Mouse (Mus musculus): ENCODE data around the gene Supt6. TPM values are rescaled to one million over a fixed set of nuclear protein-coding genes. Genes with fewer than 3 reads are reported as not detected.

Gene Supt6
- total RNA-seq, 2 experiments from 2014 or later, result 30.3 to 35.3 TPM

GRCm38 (mm10) chr11:78182961-78183844 lies 62.6 kb downstream of the Supt6 start, which contains the start of gene Rpl23a:
Gene Rpl23a (minus strand): TSS chr11:78183584.
- DNase-seq, result peak; percentile 67

- DNase-seq, result no peak
These were observed 63.3 kb downstream of the Supt6 start for GRCm38 (mm10) chr11:78182450-78182849.

GRCm38 (mm10) chr11:78181830-78182357 lies 63.9 kb downstream of the Supt6 start:
- no peak for DNase-seq

GRCm38 (mm10) chr11:78180081-78180761 lies 65.6 kb downstream of the Supt6 start:
- no peak for DNase-seq

GRCm38 (mm10) chr11:78179438-78179999 lies 66.3 kb downstream of the Supt6 start:
- DNase-seq, result no peak

- DNase-seq, result peak; percentile 57
These were observed 66.8 kb downstream of the Supt6 start for GRCm38 (mm10) chr11:78178859-78179437.

- peak; percentile 94 for DNase-seq
These were observed 67.6 kb downstream of the Supt6 start for GRCm38 (mm10) chr11:78177903-78178858.

GRCm38 (mm10) chr11:78177437-78177836 lies 68.3 kb downstream of the Supt6 start:
- no peak for DNase-seq

- DNase-seq, result no peak
These were observed 68.9 kb downstream of the Supt6 start for GRCm38 (mm10) chr11:78176905-78177331.

GRCm38 (mm10) chr11:78176402-78176862 lies 69.4 kb downstream of the Supt6 start, which contains the start of the genes Nek8 and Tlcd1:
Gene Nek8 (minus strand): TSS chr11:78176675.
Gene Tlcd1 (plus strand): TSS chr11:78176711.
- DNase-seq, result peak; percentile 82

- no peak for DNase-seq
These were observed 69.9 kb downstream of the Supt6 start for GRCm38 (mm10) chr11:78175771-78176401.

GRCm38 (mm10) chr11:78174506-78174905 lies 71.3 kb downstream of the Supt6 start:
- DNase-seq, result no peak

GRCm38 (mm10) chr11:78172748-78173383 lies 72.9 kb downstream of the Supt6 start:
- no peak for DNase-seq

GRCm38 (mm10) chr11:78172034-78172747 lies 73.6 kb downstream of the Supt6 start:
- no peak for DNase-seq

- no peak for DNase-seq
These were observed 74.5 kb downstream of the Supt6 start for GRCm38 (mm10) chr11:78171328-78171727.

GRCm38 (mm10) chr11:78170306-78170705 lies 75.5 kb downstream of the Supt6 start:
- DNase-seq, result no peak

- no peak for DNase-seq
These were observed 77.0 kb downstream of the Supt6 start for GRCm38 (mm10) chr11:78168541-78169468.

Data from gastrocnemius, postnatal 10 days (tissue).